Mouse (Mus musculus) layer of hippocampus, postnatal 25 days (tissue): ENCODE results near the gene Ctla4. TPM values are rescaled to one million over a fixed set of nuclear protein-coding genes. Genes with fewer than 3 reads are reported as not detected.

Experiments
- DNase-seq, 2 experiments: peaks; one replicate each; pipeline ENCODE4 v3.0.0; 2022; ENCODE audit warnings: mixed read lengths in 2 of 2, low spot score in 1 of 2; ENCODE audit errors: extremely low spot score in 1 of 2
- total RNA-seq, 2 experiments: library from RNA; stranded (reverse); gene quantifications; 2 replicates each; pipeline ENCODE4 v1.2.3; 2021

Ctla4 gene
- not detected for total RNA-seq

- DNase-seq = no peak
These were observed at the start of gene Ctla4 for GRCm38 (mm10) chr1:60886981-60887380. Gene Ctla4, plus strand, starts transcription at chr1:60887000.

DNA sequence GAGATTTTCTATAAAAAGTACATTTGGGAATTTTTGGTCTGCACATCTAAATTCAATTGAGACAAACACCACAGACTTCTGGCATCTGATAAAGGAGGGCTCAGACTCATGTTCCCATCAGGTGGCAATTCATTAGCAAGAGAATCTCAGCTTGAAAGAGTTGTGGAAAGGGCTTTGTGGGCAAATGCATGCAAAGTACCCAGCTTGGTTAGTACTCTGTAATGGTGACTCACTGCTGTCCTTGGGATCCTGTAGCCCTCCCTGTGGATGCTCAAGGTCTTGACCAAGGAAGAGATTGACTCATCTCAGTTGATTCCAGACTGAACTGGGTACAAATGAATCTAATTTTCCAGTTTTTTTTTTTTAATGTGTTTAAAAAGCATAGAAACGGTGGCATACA lies 47.6 kb upstream of the Ctla4 start:
- DNase-seq = no peak

- no peak for DNase-seq
These were observed 41.3 kb upstream of the Ctla4 start for GRCm38 (mm10) chr1:60845318-60846060.

DNA sequence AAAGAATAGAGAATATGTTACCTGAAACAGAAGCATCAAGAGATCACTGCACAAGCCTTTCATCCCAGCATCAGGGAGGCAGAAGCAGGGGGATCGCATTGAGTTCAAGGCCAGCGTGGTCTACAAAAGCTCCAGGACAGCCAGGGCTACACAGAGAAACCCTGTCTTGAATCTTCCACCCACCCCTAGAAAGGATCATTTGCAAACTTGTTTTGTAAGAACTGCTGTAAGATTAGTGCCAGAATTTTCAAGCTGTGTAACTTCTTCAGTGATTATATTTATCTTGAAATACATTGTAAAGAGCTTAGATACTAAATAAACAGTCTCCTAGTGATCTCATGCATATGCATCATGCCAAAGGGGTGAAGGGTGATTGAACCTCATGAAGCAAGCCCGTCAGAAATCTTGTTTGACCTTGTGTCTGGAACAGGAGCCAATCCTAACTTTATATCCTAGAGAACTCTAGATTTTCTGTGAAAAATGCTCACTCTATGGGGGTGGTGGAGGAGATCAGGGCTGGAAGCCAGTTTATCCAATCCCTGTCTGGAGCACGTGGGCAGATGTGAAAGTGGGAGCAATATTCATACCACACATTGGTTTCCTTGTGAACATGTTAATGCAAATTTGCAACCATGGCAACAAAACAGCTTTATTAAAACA lies 40.1 kb upstream of the Ctla4 start:
- no peak for DNase-seq

- DNase-seq = no peak
These were observed 37.7 kb upstream of the Ctla4 start for GRCm38 (mm10) chr1:60849112-60849511.

DNA sequence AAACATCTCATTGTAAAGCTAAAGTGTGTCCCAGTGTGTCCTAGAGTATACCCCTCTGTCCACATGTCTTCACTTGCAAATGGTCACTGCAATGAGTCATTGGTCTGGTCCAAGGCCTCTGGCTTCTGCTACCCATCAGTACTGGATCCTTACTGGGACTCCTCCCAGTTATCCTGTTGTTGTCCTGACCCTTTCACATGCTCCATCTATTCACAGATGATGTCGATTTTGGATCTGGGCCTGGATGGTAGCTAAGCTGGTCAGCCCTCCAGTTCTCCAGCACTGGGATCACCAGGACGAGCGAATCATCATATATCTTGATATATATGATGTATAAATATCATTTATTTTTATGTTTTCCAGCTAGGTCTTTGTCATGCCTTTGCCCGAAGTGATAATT lies 37.0 kb upstream of the Ctla4 start:
- no peak for DNase-seq

DNA sequence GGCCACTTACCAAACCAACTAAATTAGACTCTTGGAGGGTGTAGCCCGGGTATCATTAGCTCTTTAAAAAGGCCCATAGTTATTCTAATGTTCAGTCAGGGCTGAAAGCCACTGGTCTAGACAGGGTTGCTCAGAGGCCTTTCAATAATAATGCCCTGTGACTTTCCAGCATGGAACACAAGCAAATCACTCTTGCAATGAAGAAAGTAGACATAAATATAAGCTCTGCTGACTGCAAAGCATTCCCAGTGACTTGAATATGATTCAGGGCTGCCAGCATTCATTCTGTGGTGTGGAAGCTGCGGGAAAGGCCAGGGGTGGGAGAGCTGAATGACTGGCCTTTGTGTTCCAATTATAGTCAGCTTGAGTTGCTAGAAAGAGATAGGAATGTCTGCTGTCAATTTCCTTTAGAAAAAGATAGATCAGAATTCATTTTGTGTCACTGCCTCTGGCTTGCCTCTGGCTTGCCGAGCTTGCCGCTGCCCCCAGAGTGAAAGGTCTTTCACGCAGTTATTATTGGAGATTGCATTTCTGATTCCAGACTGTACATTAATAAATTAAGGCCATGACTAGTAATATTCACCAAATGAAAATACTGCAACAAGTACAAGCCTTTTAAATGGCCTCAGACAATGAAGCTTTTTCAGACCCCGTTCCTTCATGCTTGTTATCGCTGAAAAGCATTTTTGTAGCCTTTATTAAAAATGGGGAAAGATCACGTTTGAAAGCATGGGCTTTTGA lies 35.6 kb upstream of the Ctla4 start:
- no peak for DNase-seq

DNA sequence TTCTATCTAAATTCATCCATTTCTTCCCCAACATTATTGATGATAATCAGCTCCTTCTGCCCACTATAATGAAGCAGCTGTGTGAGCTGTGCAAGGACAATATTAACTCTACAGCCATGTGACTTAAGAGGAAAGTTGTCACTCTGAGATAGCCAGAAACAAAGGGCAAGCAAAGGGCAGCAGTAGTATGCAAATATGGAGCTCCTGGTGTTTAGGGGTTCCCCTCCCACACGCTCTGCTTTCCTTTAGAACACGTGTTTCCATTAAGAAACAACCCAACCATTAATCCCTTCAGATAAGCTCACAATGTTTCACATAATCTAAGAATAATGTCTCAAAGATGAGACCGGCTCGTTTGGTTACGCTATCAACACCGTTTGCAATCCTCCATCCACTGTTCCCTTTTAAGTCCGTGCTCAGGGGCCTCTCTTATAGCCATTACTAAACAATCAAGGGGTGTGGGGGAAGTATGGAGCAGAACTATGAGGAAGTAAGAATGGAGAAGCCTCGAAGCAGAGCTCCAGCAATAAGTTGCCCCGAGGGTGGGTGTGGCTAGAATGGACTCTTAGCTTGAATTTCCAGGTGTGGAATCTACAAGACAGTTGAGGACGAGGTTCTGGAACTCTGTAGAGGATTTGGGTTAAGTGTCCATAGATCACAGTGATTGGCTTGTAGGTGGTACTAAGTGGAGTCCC lies 34.6 kb upstream of the Ctla4 start:
- DNase-seq = no peak

GRCm38 (mm10) chr1:60852770-60853147 lies 34.0 kb upstream of the Ctla4 start:
- DNase-seq = no peak

GRCm38 (mm10) chr1:60853330-60853956 lies 33.4 kb upstream of the Ctla4 start:
- DNase-seq = no peak

DNA sequence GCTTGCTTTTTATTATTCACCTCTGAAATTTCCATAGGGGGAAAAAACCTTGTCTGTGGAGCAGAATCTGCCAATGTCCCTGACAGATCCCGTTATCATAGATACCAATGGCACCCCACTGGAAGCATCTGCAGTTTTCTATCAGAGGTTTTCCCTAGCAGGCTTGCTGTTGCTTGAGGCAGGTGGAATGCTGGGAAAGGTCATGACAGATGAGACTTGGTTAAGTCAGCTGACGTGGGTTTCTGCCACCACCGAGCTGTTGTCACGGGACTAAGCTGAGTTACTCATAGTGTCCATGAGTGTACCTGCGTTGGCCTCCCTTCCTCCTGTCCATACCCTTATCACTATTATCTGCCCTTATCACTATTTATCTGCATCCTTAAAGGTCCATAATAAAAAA lies 32.8 kb upstream of the Ctla4 start:
- DNase-seq = no peak

DNA sequence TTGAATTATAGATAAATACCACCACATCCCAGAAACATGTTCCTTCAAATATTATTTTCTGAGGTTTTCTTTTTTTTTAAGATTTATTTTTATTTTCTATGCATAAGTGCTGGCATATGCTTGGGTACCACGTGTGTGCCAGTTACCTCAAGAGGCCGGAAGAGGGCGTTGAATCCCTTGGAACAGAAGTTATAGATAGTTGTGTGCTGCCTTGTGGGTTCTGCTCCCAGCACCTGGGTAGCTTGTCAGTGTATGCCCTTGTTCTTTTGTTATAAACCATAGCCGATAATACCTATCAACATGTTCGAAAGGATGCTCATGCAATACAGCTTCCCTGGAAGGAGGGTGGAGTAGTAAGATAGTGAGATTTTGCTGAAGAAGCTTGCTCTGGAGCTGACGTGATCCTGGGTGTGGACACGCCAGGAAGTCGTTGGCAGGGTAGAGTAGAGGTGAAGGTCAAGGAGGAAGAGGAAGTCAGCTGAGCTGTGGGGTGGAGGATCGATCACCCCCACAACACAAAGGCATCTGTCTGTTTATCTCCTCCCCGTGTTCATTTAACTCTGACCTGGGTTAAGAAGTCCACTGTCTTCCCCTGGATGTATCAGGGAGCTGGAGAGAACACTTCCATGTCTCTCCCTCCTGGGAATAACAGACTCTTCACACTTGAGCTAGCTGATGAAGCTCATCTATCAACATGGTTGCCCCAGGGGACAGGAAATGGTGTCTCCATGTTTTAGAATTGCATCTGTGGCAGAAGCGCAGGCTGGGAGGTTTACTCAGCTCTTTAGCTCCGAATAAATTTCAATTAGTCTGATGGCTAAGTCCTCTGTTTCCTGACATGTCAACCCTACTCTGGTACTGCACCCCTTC lies 29.2 kb upstream of the Ctla4 start:
- no peak for DNase-seq

DNA sequence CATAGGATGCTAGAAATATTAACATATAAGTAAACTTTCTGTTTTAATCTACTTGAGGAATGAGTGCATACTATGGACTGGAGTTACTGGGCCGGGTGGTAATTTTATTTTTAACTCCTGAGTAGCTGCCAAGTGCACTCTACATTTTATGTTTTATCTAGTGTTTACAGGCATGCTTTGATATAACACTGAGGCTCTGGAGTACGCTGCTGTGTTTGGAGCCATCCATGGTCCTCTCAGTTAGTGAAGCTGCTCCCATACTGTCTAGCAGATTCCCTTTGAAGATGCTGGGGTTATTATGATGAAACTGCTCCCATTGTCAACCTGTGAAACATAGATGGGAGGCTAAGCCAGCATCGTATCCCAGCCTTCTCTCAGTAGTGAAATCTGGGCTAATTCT lies 27.6 kb upstream of the Ctla4 start:
- no peak for DNase-seq

GRCm38 (mm10) chr1:60859842-60860241 lies 27.0 kb upstream of the Ctla4 start:
- DNase-seq = no peak

DNA sequence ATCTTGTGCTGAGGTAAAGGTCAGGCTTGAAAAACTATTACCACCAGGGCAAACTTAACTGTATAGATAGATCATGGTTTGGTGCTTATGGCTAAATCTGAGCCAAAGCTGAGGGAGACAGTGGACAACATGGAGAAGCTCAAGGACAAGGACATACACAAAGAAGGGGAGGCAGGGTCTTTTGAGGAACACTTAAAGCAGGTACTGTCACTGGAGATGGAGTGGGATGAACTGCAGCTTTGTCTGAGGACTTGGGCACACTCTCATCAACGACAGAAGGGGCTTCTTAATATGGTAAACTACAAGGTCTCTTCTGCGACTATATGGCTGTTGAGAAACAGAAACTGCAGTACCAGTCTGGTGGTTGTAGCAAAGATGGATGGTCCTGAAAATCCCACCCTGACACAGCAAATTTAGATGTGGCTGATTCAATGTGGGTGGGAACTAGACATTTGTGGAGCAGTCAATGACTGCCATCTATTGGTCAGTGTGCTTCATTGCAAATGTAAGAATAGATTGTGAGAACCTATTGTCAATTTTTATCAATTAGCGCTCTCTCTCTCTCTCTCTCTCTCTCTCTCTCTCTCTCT lies 26.3 kb upstream of the Ctla4 start:
- peak in 1 of 2 experiments; percentile 22 for DNase-seq

- peak in 1 of 2 experiments; percentile 40 for DNase-seq
These were observed 25.8 kb upstream of the Ctla4 start for GRCm38 (mm10) chr1:60860955-60861354.

GRCm38 (mm10) chr1:60861431-60861830 lies 25.4 kb upstream of the Ctla4 start:
- DNase-seq = no peak

DNA sequence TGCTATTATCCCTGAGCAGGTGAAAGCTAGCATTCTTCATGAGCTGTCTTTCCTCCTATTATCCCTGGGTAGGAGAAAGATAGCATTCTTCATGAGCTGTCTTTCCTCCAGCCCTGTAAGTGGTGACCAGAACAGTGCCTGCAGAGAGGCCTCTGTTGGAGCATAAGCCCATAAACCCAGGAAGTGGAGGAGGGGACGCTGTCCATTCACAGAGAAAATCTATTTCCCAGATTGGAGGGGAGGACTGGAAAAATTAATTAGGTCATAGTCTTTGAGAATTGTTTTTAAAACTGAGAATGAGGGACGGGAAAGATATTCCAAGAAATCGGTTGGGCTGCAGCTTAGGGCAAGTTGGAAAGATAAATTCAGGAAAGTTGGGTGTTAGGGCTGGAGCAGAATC lies 24.3 kb upstream of the Ctla4 start:
- no peak for DNase-seq

GRCm38 (mm10) chr1:60862951-60863461 lies 23.8 kb upstream of the Ctla4 start:
- DNase-seq = no peak
